Mouse (Mus musculus) erythroblast, embryonic 14.5 days (primary cell): ENCODE results near the gene Bcl6b. TPM values are rescaled to one million over a fixed set of nuclear protein-coding genes. Genes with fewer than 3 reads are reported as not detected.
A peak's percentile ranks its signal among the peaks of the same experiment; 100 is the strongest.

Experiments
- H3K27me3 ChIP-seq: 2 replicates; pipeline ENCODE4 v1.6.1; 2012; ENCODE audit warnings: inconsistent platforms; ENCODE audit not compliant: control insufficient read depth
- H3K36me3 ChIP-seq: 2 replicates; pipeline ENCODE4 v1.6.1; 2012; ENCODE audit warnings: mild to moderate bottlenecking, inconsistent platforms; ENCODE audit not compliant: control insufficient read depth
- H3K4me1 ChIP-seq: 2 replicates; pipeline ENCODE4 v1.6.1; 2012; ENCODE audit warnings: inconsistent platforms; ENCODE audit not compliant: control insufficient read depth
- H3K4me3 ChIP-seq: replicated peaks from 2 replicates; pipeline ENCODE3; 2012; ENCODE audit warnings: moderate library complexity, mild to moderate bottlenecking, inconsistent platforms
- H3K9me3 ChIP-seq: 2 replicates; pipeline ENCODE4 v1.6.1; 2012; ENCODE audit warnings: low read length, inconsistent platforms, mixed read lengths; ENCODE audit not compliant: control insufficient read depth
- GATA1 ChIP-seq: IDR thresholded peaks from 2 replicates; pipeline ENCODE4 v1.6.1; 2012; ENCODE audit warnings: low read length, inconsistent platforms, mixed read lengths
- TAL1 ChIP-seq: IDR thresholded peaks from 3 replicates; pipeline ENCODE4 v1.6.1; 2012; ENCODE audit warnings: low read length, inconsistent platforms, mixed read lengths
- polyA plus RNA-seq: library from polyadenylated mRNA; stranded (reverse); fragments of >175 nt; gene quantifications from 2 replicates; pipeline ENCODE4 v1.2.3, GENCODE M21; 2012

Bcl6b gene
- 0.06 and 0.13 TPM in 2 replicates for polyA plus RNA-seq

DNA sequence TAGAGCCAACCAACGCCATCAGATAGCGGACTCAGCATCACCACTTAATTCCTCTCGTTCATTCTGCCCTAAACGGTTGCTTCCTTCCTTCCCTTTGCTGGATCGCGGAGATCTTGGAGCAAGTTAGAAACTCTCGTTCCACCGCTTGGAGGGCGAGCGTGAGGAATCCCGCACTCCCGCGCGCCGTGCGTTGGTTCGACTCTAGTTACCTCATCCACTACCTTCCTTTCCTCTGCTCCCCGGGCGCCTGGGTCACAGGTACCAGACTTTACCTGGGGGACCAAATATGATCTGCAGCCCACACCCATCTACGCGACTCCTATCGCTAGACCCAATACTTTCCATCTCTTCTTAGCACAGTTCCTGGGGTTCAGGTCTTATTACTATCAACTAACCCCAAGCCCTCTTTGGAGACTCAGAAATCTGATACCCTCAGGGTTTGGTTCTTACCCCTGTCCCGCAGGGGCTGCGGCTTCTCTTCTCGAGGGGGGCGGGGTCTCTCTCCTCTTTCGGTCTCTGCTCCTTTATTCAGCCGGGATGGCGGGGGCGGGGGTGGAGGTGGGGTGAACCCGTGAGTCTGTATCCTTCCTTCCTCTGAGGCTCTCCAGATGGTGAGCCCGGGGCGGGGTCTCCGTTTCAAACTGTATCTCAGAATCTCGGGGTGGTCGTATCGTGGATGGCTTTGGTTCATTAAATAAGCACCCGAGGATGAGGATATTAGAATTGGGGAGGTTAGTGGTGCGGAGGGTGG is at the start of gene Bcl6b:
Gene Bcl6b, minus strand, starts transcription at position 539 of the 751 bp plus-strand sequence.
- peaks cover 80% of the 10 kb centered on the region for H3K4me1 ChIP-seq
- no peaks in the 10 kb centered on the region for H3K9me3 ChIP-seq
- H3K4me3 ChIP-seq = peak within 1 kb of the TSS; percentile 60
- peaks cover 10% of the 10 kb centered on the region for H3K36me3 ChIP-seq
- peaks cover 41% of the 10 kb centered on the region for H3K27me3 ChIP-seq
- TF ChIP-seq GATA1 (peak; percentile 44; the same call in 1 of the 2 replicates), TAL1 (no peak)

DNA sequence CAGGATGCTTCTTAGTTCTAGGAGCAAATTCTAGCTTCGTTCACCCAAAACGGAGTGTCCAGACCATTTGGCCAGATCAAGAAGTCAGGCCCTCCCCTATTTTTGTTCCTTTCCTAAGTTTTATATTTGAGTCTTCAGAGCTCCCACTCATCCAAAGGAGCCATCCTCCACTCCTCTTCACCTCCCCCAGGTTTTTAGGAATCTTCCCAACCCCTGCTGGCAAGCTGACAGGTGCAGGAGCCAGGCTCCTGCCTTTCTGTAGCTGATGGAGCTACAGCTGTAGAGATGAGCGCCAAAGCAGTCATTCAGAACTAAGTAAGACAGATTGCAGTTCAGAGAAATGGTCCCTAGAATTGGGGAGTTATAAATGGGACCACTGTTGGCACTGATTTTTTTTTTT is 49.4 kb upstream of the Bcl6b start:
- H3K4me1 ChIP-seq = no peaks in the 10 kb centered on the region
- H3K27me3 ChIP-seq = no peaks in the 10 kb centered on the region
- H3K36me3 ChIP-seq = no peaks in the 10 kb centered on the region
- H3K4me3 ChIP-seq = no peak overlapping the region
- TF ChIP-seq TAL1 (no peak), GATA1 (no peak)
- no peaks in the 10 kb centered on the region for H3K9me3 ChIP-seq

DNA sequence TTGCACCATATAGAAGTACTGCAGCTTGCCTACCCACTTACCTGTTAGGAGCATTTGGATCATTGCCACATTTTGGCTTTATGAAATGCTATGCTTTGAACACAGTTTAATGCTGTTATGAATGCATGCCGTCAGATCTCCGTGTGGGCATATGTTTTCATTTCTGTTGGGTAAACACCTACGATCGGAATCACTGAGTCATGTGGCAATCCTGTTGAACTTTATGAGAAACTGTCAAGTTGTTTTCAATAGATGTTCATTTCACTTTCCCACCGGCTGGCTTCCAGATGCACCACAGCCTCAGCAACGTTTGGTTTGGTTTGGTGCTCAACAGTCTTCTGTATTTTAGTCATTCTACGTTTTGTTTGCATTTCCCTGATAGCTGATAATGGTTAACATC is 42.0 kb upstream of the Bcl6b start:
- no peaks in the 10 kb centered on the region for H3K9me3 ChIP-seq
- no peaks in the 10 kb centered on the region for H3K27me3 ChIP-seq
- no peaks in the 10 kb centered on the region for H3K36me3 ChIP-seq
- H3K4me1 ChIP-seq = no peaks in the 10 kb centered on the region
- no peak overlapping the region for H3K4me3 ChIP-seq
- TF ChIP-seq TAL1 = no peak
- TF ChIP-seq GATA1 = no peak

DNA sequence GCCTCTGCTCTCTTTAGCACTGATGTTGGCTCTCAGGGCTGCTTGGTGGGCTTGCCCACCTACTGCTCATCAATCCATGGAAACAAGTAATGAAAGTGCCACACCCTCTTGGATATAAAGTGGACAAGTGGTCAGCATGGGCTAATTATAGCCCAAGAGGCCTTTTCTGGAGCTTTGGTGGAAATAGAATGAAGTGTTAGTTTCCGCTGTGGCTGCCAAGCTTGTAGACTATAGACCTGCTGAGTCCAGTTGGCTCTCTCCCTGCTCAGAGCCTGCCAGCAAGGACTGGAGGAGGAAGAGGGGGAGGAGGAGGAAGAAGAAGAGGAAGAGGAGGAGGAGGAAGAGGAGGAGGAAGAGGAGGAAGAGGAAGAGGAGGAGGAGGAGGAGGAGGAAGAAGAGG is 36.8 kb upstream of the Bcl6b start:
- Histone ChIP-seq H3K36me3 (no peaks in the 10 kb centered on the region), H3K27me3 (no peaks in the 10 kb centered on the region; the same call in 1 of the 2 replicates), H3K9me3 (no peaks in the 10 kb centered on the region), H3K4me3 (no peak overlapping the region), H3K4me1 (no peaks in the 10 kb centered on the region)
- TF ChIP-seq GATA1 (no peak), TAL1 (no peak)

DNA sequence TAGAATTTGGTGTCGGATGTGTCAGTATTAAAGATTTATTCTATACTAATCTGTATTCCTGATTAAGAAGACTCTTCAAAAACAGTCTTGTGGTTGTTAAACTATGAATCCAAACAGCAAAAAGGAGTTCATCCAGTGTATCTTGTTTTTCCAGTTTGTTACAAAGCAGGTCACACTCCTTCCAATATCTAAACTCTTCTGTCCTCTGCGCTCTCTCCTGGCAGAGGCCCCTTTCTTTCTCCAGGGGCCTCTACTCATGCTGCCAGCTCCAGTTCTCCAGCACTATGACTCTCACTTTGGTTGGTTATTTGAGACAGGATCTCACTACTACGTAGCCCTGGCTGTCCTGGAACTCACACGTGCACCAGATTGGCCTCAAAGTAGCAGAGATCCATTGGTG is 36.2 kb upstream of the Bcl6b start:
- Histone ChIP-seq H3K27me3 (no peaks in the 10 kb centered on the region; the same call in 1 of the 2 replicates), H3K36me3 (no peaks in the 10 kb centered on the region), H3K4me3 (no peak overlapping the region), H3K9me3 (no peaks in the 10 kb centered on the region), H3K4me1 (no peaks in the 10 kb centered on the region)
- TF ChIP-seq TAL1 = no peak
- TF ChIP-seq GATA1 = no peak

DNA sequence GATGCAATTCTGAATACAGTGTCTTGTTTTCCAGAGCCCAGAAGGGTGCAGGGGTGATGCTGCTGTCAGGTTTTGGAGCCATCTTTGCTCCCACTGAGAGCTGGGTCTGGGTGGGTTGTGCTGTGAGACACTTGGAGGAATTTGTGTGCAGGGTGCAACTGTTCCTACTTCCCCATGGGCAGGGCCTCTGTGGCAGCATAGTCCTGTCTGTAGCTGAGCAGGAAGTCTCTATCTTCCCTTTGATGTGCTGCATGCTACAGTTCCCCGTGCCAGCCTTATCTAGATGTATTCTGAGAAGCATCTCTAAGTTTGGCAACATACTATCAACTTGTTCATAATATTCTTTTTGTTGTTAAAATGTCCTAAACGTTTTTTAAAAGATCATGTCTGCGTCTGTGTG is 35.7 kb upstream of the Bcl6b start:
- H3K4me3 ChIP-seq = no peak overlapping the region
- TF ChIP-seq TAL1 (no peak), GATA1 (no peak)

DNA sequence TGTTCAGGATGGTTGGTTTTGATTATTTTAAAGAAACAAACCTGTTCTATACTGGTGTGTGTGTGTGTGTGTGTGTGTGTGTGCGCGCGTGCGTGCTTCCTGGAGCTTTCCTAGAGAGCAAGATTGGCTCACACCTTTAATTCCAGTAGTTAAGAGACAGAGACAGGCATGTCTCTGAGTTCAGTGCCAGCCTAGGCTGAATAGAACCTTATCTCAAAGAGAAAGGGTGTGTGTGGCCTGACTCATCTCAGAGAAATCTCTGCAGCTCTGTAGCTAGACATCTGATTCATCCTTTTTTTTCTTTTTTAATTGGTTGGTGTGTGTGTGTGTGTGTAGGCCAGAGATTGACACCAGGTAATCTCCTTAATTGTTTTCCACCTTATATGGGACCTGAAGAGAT is 29.4 kb upstream of the Bcl6b start:
- Histone ChIP-seq H3K27me3 (peaks cover 32% of the 10 kb centered on the region), H3K36me3 (no peaks in the 10 kb centered on the region), H3K4me1 (no peaks in the 10 kb centered on the region; the same call in 1 of the 2 replicates), H3K4me3 (no peak overlapping the region), H3K9me3 (peaks cover 3% of the 10 kb centered on the region; the same call in 1 of the 2 replicates)
- TF ChIP-seq GATA1 (no peak), TAL1 (no peak)

More for the DNA sequence above, 35.7 kb upstream of the Bcl6b start:
- H3K9me3 ChIP-seq = no peaks in the 10 kb centered on the region
- no peaks in the 10 kb centered on the region for H3K36me3 ChIP-seq
- H3K27me3 ChIP-seq = no peaks in the 10 kb centered on the region; the same call in 1 of the 2 replicates
- no peaks in the 10 kb centered on the region for H3K4me1 ChIP-seq

DNA sequence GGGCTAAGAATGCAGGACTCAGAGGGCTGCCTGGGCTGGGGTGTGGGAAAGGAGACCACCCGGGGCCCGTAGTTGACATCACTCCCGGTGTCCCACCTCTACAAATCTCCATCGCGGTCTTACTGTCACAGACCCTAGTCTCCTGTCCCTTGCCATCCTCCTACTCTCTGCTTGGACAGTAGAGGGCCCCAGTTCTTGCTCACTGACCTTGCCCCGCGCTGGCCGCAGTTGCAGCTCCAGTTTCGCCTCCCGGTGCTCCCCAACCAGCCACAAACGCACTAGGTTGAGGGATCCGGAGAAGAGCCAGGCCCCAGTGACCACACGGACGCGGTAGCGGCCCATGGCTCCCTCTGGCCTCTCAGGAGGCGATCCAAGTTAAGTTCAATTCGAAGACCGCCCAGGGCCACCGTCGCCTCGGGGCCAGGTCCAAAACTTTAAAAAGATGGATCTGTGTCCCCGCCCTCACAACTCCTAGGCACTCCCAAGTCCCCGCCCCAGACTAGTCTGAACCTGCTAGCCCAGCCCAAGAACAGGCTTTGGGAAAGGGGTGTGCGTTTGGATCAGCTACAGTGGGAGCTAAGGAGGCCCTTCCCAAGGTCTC is 25.4 kb upstream of the Bcl6b start, which contains the start of gene Alox12:
Gene Alox12, minus strand, starts transcription at position 423 of the 601 bp plus-strand sequence.
- TF ChIP-seq TAL1 (no peak), GATA1 (no peak)
- Histone ChIP-seq H3K27me3 (peaks cover 72% of the 10 kb centered on the region), H3K36me3 (no peaks in the 10 kb centered on the region), H3K9me3 (peaks cover 3% of the 10 kb centered on the region; the same call in 1 of the 2 replicates), H3K4me1 (peaks cover 3% of the 10 kb centered on the region; the same call in 1 of the 2 replicates), H3K4me3 (no peak within 1 kb of the TSS)

DNA sequence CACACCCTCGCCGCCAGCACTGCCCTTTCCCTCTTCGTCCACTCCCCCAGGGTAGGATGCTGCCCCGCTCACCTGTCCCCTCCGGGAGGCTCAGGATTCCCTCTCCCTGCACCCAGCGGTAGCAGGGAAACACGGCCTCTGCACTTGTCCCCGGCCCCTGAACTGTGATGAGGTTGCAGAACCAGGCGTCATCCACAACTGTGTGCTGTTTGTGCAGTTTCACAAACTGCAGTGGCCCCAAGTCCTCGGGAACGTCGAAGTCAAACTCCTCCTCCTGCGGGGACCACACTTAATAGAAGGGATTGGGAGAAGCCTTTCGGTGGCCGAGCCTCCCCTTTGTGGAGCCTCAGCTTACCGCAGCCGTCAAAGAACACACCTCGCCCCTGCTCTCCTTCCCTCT is 24.7 kb upstream of the Bcl6b start:
- H3K4me1 ChIP-seq = peaks cover 5% of the 10 kb centered on the region; the same call in 1 of the 2 replicates
- H3K36me3 ChIP-seq = no peaks in the 10 kb centered on the region
- H3K4me3 ChIP-seq = no peak overlapping the region
- TF ChIP-seq TAL1 (no peak), GATA1 (no peak)
- H3K27me3 ChIP-seq = peaks cover 77% of the 10 kb centered on the region
- H3K9me3 ChIP-seq = peaks cover 3% of the 10 kb centered on the region; the same call in 1 of the 2 replicates
